Mouse (Mus musculus) brain, adult 10 weeks (tissue): ENCODE measurements around the gene Fbxo45. TPM values are rescaled to one million over a fixed set of nuclear protein-coding genes. Genes with fewer than 3 reads are reported as not detected.

ENCODE experiments used
- polyA plus RNA-seq: library from polyadenylated mRNA; stranded (reverse); fragments of 350-450 nt; fragmentation: Illumina TruSeq; extraction: RNeasy Lipid Tissue Mini Kit (QIAGEN cat#74804); gene quantifications from one replicate; pipeline ENCODE4 v1.2.3, GENCODE M21; 2015; ENCODE audit warnings: low read depth, low replicate concordance

Gene Fbxo45
- polyA plus RNA-seq: 34.5 TPM

GRCm38 (mm10) chr16:32246952-32247370 is at the start of gene Fbxo45, which contains the start of gene Wdr53:
Fbxo45 (minus strand) TSS chr16:32247158.
Wdr53 (plus strand) TSS chr16:32247227.

GRCm38 (mm10) chr16:32277308-32278256 is 30.6 kb upstream of the Fbxo45 start, which contains the start of gene Rnf168:
Rnf168 (plus strand) TSS chr16:32277459.

GRCm38 (mm10) chr16:32271291-32271690 is 24.3 kb upstream of the Fbxo45 start, which contains the start of gene Smco1:
Smco1 (plus strand) TSS chr16:32271468.

Other genes starting within 250 kb of the Fbxo45 start
- 31.2 TPM for gene Senp5, start 243.9 kb downstream of the Fbxo45 start, polyA plus RNA-seq
- 21.2 TPM for gene Pak2, start 167.8 kb downstream of the Fbxo45 start, polyA plus RNA-seq
- 36.6 TPM for gene Pigx, start 147.4 kb downstream of the Fbxo45 start, polyA plus RNA-seq
- gene Cep19, start 147.4 kb downstream of the Fbxo45 start, polyA plus RNA-seq: 96.5 TPM
- 5.6 TPM for gene Nrros, start 81.6 kb downstream of the Fbxo45 start, polyA plus RNA-seq
- gene Bex6, start 67.3 kb downstream of the Fbxo45 start, polyA plus RNA-seq: not detected
- gene Wdr53, start 69 bp upstream of the Fbxo45 start, polyA plus RNA-seq: 18.7 TPM
- not detected for gene Smco1, start 24.3 kb upstream of the Fbxo45 start, polyA plus RNA-seq
- gene Rnf168, start 30.3 kb upstream of the Fbxo45 start, polyA plus RNA-seq: 25.9 TPM
- gene Ubxn7, start 85.1 kb upstream of the Fbxo45 start, polyA plus RNA-seq: 13.6 TPM
- gene Tm4sf19, start 153.3 kb upstream of the Fbxo45 start, polyA plus RNA-seq: not detected
- 31.1 TPM for gene Tctex1d2, start 172.5 kb upstream of the Fbxo45 start, polyA plus RNA-seq
- gene Pcyt1a, start 183.8 kb upstream of the Fbxo45 start, polyA plus RNA-seq: 25.0 TPM
- gene Slc51a, start 240.7 kb upstream of the Fbxo45 start, polyA plus RNA-seq: not detected
- gene Zdhhc19, start 249.1 kb upstream of the Fbxo45 start, polyA plus RNA-seq: not detected